Mouse (Mus musculus) T-helper 17 cell (primary cell): Measurements from ENCODE around the gene Rps3a1.

Experiments used
- in situ Hi-C, 2 experiments: fragments of 300-600 bp; cut with MboI, MseI; formaldehyde crosslinking; loops; 1 replicate in 1 of 2; 2 replicates in 1 of 2; pipeline ENCODE4 v1.15.1; 2025; ENCODE audit warnings: high pct_unique_total_duplicates in 2 of 2

Gene Rps3a1

GRCm38 (mm10) chr3:86142263-86142933 is at the start of gene Rps3a1:
Gene Rps3a1 (minus strand): TSS chr3:86142702.
- in situ Hi-C loops = loop anchor here in 1 of 2 experiments (5.0 to 10.0 kb wide), 2 partner anchors 70 to 1222 kb away; no protein-coding TSS in a partner anchor

GRCm38 (mm10) chr3:86187736-86188389 is 45.4 kb upstream of the Rps3a1 start:
- in situ Hi-C loops = loop anchor here in 1 of 2 experiments (25.0 kb wide), 1 partner anchor 1999 kb away; no protein-coding TSS in a partner anchor

- in situ Hi-C loops = loop anchor here in 1 of 2 experiments (25.0 kb wide), 1 partner anchor 2003 kb away; no protein-coding TSS in a partner anchor
These were observed 42.0 kb upstream of the Rps3a1 start for GRCm38 (mm10) chr3:86184546-86184945.

GRCm38 (mm10) chr3:86181107-86181506 is 38.6 kb upstream of the Rps3a1 start:
- in situ Hi-C loops = loop anchor here in 1 of 2 experiments (25.0 kb wide), 1 partner anchor 2006 kb away; no protein-coding TSS in a partner anchor

- in situ Hi-C loops = loop anchor here in 1 of 2 experiments (25.0 kb wide), 1 partner anchor 2008 kb away; no protein-coding TSS in a partner anchor
These were observed 37.2 kb upstream of the Rps3a1 start for GRCm38 (mm10) chr3:86179714-86180113.

- in situ Hi-C loops = no loop called here
These were observed 26.4 kb upstream of the Rps3a1 start for GRCm38 (mm10) chr3:86168841-86169425.

GRCm38 (mm10) chr3:86149521-86149920 is 7.0 kb upstream of the Rps3a1 start:
- in situ Hi-C loops = loop anchor here in 1 of 2 experiments (10.0 kb wide), 1 partner anchor 1215 kb away; no protein-coding TSS in a partner anchor

GRCm38 (mm10) chr3:86149063-86149462 is 6.6 kb upstream of the Rps3a1 start:
- in situ Hi-C loops = loop anchor here in 1 of 2 experiments (10.0 kb wide), 1 partner anchor 1216 kb away; no protein-coding TSS in a partner anchor

- in situ Hi-C loops = loop anchor here in 1 of 2 experiments (5.0 to 10.0 kb wide), 2 partner anchors 69 to 1221 kb away; no protein-coding TSS in a partner anchor
These were observed 841 bp upstream of the Rps3a1 start for GRCm38 (mm10) chr3:86143343-86143742.

GRCm38 (mm10) chr3:86142934-86143317 is 424 bp upstream of the Rps3a1 start:
- in situ Hi-C loops = loop anchor here in 1 of 2 experiments (5.0 to 10.0 kb wide), 2 partner anchors 69 to 1222 kb away; no protein-coding TSS in a partner anchor

GRCm38 (mm10) chr3:86141886-86142262 is 628 bp downstream of the Rps3a1 start:
- in situ Hi-C loops = loop anchor here in 1 of 2 experiments (5.0 to 10.0 kb wide), 2 partner anchors 70 to 1223 kb away; no protein-coding TSS in a partner anchor

- in situ Hi-C loops = loop anchor here in 1 of 2 experiments (5.0 to 10.0 kb wide), 2 partner anchors 71 to 1223 kb away; no protein-coding TSS in a partner anchor
These were observed 1.1 kb downstream of the Rps3a1 start for GRCm38 (mm10) chr3:86141366-86141765.

- in situ Hi-C loops = loop anchor here (5.0 to 10.0 kb wide), 3 partner anchors 73 to 1225 kb away; partner anchors contain the start of gene Gatb (in 1 of the 2)
These were observed 2.8 kb downstream of the Rps3a1 start for GRCm38 (mm10) chr3:86139660-86140059.

- in situ Hi-C loops = loop anchor here in 1 of 2 experiments (10.0 kb wide), 1 partner anchor 562 kb away; the partner anchor contains the start of gene Gatb
These were observed 5.4 kb downstream of the Rps3a1 start for GRCm38 (mm10) chr3:86136936-86137574.

GRCm38 (mm10) chr3:86135886-86136563 is 6.5 kb downstream of the Rps3a1 start:
- in situ Hi-C loops = loop anchor here in 1 of 2 experiments (10.0 kb wide), 1 partner anchor 561 kb away; the partner anchor contains the start of gene Gatb

- in situ Hi-C loops = loop anchor here in 1 of 2 experiments (10.0 kb wide), 1 partner anchor 560 kb away; the partner anchor contains the start of gene Gatb
These were observed 7.4 kb downstream of the Rps3a1 start for GRCm38 (mm10) chr3:86134939-86135638.

- in situ Hi-C loops = loop anchor here in 1 of 2 experiments (5.0 to 10.0 kb wide), 2 partner anchors 417 to 555 kb away; partner anchors contain the start of gene Gatb
These were observed 12.7 kb downstream of the Rps3a1 start for GRCm38 (mm10) chr3:86129757-86130156.

- in situ Hi-C loops = loop anchor here in 1 of 2 experiments (25.0 kb wide), 1 partner anchor 411 kb away; no protein-coding TSS in a partner anchor
These were observed 19.2 kb downstream of the Rps3a1 start for GRCm38 (mm10) chr3:86123251-86123746.

GRCm38 (mm10) chr3:86122156-86122555 is 20.3 kb downstream of the Rps3a1 start:
- in situ Hi-C loops = loop anchor here in 1 of 2 experiments (25.0 kb wide), 1 partner anchor 410 kb away; no protein-coding TSS in a partner anchor
